Mouse (Mus musculus) myocyte (in vitro differentiated cells): ENCODE results near the gene Efna3. TPM values are rescaled to one million over a fixed set of nuclear protein-coding genes. Genes with fewer than 3 reads are reported as not detected.

ENCODE experiments used
- H3K27me3 ChIP-seq: one replicate; pipeline ENCODE4 v1.6.1; 2011; ENCODE audit not compliant: control insufficient read depth, insufficient read depth, insufficient read length
- H3K36me3 ChIP-seq: one replicate; pipeline ENCODE4 v1.6.1; 2011; ENCODE audit not compliant: control insufficient read depth, insufficient read depth
- H3K4me2 ChIP-seq: one replicate; pipeline ENCODE4 v1.6.1; 2011; ENCODE audit warnings: low read depth, control low read depth
- H3K4me3 ChIP-seq: one replicate; pipeline ENCODE4 v1.5.1; 2011; ENCODE audit warnings: mild to moderate bottlenecking, control low read depth, moderate library complexity
- H3K79me2 ChIP-seq: one replicate; pipeline ENCODE4 v1.6.1; 2011; ENCODE audit not compliant: control insufficient read depth, insufficient read depth
- H3ac ChIP-seq: one replicate; pipeline ENCODE4 v1.6.1; 2011; ENCODE audit not compliant: control insufficient read depth, insufficient read length
- CEBPB ChIP-seq: IDR thresholded peaks from 2 replicates; pipeline ENCODE4 v1.6.1; 2011; ENCODE audit warnings: mild to moderate bottlenecking, moderate library complexity; ENCODE audit not compliant: poor library complexity, insufficient read depth, severe bottlenecking
- E2F4 ChIP-seq: IDR thresholded peaks from one replicate; pipeline ENCODE4 v1.6.1; 2011; ENCODE audit warnings: mild to moderate bottlenecking, control low read depth, moderate library complexity; ENCODE audit not compliant: insufficient read depth
- MAX ChIP-seq: IDR thresholded peaks from one replicate; pipeline ENCODE4 v1.6.1; 2011; ENCODE audit warnings: low read depth, mild to moderate bottlenecking, control low read depth
- MYOD1 ChIP-seq, 3 experiments: IDR thresholded peaks; one replicate each; pipeline ENCODE4 v1.6.1; 2011; ENCODE audit warnings: control low read depth in 2 of 3, low read depth in 2 of 3, mild to moderate bottlenecking in 2 of 3, moderate library complexity in 1 of 3; ENCODE audit not compliant: insufficient read length in 2 of 3, control insufficient read depth in 1 of 3
- MYOG ChIP-seq, 3 experiments: IDR thresholded peaks; one replicate each; pipeline ENCODE4 v1.6.1; 2011; ENCODE audit warnings: control low read depth in 2 of 3, low read depth in 2 of 3, mild to moderate bottlenecking in 2 of 3; ENCODE audit not compliant: insufficient read length in 2 of 3, control insufficient read depth in 1 of 3, insufficient read depth in 1 of 3
- POLR2A ChIP-seq: IDR thresholded peaks from one replicate; pipeline ENCODE4 v1.6.1; 2011; ENCODE audit warnings: low read depth, mild to moderate bottlenecking, control low read depth, moderate library complexity; ENCODE audit not compliant: insufficient read length
- POLR2AphosphoS2 ChIP-seq: IDR thresholded peaks from one replicate; pipeline ENCODE4 v1.6.1; 2011; ENCODE audit warnings: low read depth, control low read depth; ENCODE audit not compliant: insufficient read length
- REST ChIP-seq: IDR thresholded peaks from one replicate; pipeline ENCODE4 v1.6.1; 2011; ENCODE audit warnings: mild to moderate bottlenecking, control low read depth, moderate library complexity; ENCODE audit not compliant: insufficient read depth, insufficient read length
- SRF ChIP-seq: IDR thresholded peaks from one replicate; pipeline ENCODE4 v1.6.1; 2011; ENCODE audit warnings: low read depth; ENCODE audit not compliant: control insufficient read depth, insufficient read length
- TCF12 ChIP-seq: IDR thresholded peaks from one replicate; pipeline ENCODE4 v1.6.1; 2011; ENCODE audit warnings: mild to moderate bottlenecking, control low read depth; ENCODE audit not compliant: poor library complexity, insufficient read depth, severe bottlenecking
- TCF3 ChIP-seq: IDR thresholded peaks from one replicate; pipeline ENCODE4 v1.6.1; 2011; ENCODE audit warnings: low read depth, control low read depth; ENCODE audit not compliant: insufficient read length
- USF1 ChIP-seq: IDR thresholded peaks from one replicate; pipeline ENCODE4 v1.6.1; 2011; ENCODE audit warnings: low read depth, mild to moderate bottlenecking, control low read depth, moderate library complexity
- polyA plus RNA-seq: library from polyadenylated mRNA; unstranded; fragments of >200 nt; fragmentation: generic; extraction: Trizol; gene quantifications from one replicate; pipeline ENCODE4 v1.2.1, GENCODE M21; 2012; ENCODE audit warnings: missing spikeins

The Efna3 gene
- polyA plus RNA-seq, 1 experiment: 1.8 TPM

DNA sequence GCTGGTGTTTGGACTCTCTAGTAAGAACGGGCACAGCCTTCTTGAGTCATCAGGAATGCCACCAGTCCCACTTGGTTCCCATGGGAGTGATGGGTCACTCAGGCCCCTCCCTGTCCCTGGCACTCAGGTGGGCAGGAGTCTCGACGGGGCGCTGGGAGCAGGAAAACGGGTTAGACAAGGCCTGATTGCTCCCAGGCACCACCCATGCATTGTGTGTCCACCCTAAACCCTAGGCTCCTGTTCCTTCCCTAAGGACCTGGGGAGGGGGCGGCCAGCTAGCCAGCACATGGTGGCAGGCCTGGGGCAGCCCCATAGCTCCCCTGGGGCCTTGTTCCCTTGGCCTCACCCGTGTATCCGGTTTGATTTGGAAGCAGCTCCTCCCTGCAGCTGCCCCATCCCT, 4.4 kb downstream of the Efna3 start:
- H3K36me3 ChIP-seq: no peaks in the 10 kb centered on the region
- H3K4me3 ChIP-seq: no peak overlapping the region
- no peak overlapping the region for H3K4me2 ChIP-seq
- TF ChIP-seq SRF (no peak), TCF3 (no peak), MYOG (IDR thresholded peaks at IDR 0.05; ENCODE audit: control insufficient read depth in 1 of 3, insufficient read depth in 1 of 3, insufficient read length in 2 of 3, low read depth in 2 of 3) (peak in 1 of 3 experiments; percentile 26)
- H3ac ChIP-seq: no peak overlapping the region
- H3K79me2 ChIP-seq: no peaks in the 10 kb centered on the region
- H3K27me3 ChIP-seq: peaks cover 43% of the 10 kb centered on the region

DNA sequence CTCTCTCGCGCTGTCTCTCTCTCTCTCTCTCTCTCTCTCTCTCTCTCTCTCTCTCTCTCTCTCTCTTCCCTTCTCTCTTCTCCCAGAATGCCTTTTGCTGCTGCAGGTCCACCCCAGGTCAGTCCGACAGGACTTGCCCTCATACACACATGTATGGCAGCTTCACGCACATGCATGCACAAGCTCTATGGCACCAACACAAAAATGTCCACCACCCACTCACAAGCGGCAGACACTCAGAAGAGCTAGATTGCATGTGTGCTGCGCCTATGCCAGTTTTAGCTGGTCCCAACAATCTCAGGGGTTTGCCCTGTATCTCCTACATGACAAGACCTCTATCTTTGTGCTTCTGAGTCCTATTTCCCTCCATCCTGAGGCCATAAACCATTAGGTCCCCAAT, 5.5 kb downstream of the Efna3 start:
- Histone ChIP-seq H3K36me3 (no peaks in the 10 kb centered on the region), H3K27me3 (peaks cover 33% of the 10 kb centered on the region), H3K4me2 (no peak overlapping the region), H3K4me3 (no peak overlapping the region), H3K79me2 (no peaks in the 10 kb centered on the region), H3ac (no peak overlapping the region)
- TF ChIP-seq CEBPB (no peak), TCF12 (no peak), REST (no peak), USF1 (no peak), TCF3 (no peak), POLR2AphosphoS2 (no peak), MYOG (IDR thresholded peaks at IDR 0.05; ENCODE audit: control insufficient read depth in 1 of 3, insufficient read depth in 1 of 3, insufficient read length in 2 of 3, low read depth in 2 of 3) (no peak), POLR2A (no peak), MAX (no peak), E2F4 (no peak), SRF (no peak), MYOD1 (IDR thresholded peaks at IDR 0.05; ENCODE audit: control insufficient read depth in 1 of 3, insufficient read length in 2 of 3, low read depth in 2 of 3) (no peak)

DNA sequence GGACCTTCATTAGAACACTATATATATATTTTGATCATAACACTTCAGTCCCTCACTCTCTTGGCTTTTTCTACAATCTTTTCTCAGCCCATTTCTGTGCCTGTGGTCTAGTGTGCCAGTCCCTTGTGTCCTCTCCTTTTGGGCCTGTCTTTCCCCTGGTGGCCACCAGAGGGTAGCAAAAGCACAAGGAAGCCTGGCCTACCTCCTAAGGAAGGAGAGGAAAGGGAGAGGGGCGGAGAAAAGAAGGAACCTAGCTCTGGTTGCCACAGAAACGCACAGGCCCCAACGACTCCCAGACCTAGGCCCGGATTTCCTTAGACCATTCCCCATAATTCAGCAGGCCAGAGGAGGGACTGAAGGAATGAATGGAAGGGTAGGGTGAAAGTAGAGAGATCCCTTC, 5.9 kb downstream of the Efna3 start:
- Histone ChIP-seq H3K4me2 (peak overlapping the region; percentile 74), H3ac (no peak overlapping the region), H3K4me3 (no peak overlapping the region), H3K79me2 (no peaks in the 10 kb centered on the region), H3K27me3 (peaks cover 29% of the 10 kb centered on the region), H3K36me3 (no peaks in the 10 kb centered on the region)
- TF ChIP-seq MAX: no peak
- TF ChIP-seq REST: no peak
- TF ChIP-seq POLR2AphosphoS2: no peak
- TF ChIP-seq TCF12: no peak
- no peak for TF ChIP-seq MYOG (IDR thresholded peaks at IDR 0.05; ENCODE audit: control insufficient read depth in 1 of 3, insufficient read depth in 1 of 3, insufficient read length in 2 of 3, low read depth in 2 of 3)
- no peak for TF ChIP-seq SRF
- no peak for TF ChIP-seq USF1
- no peak for TF ChIP-seq E2F4
- no peak for TF ChIP-seq POLR2A
- TF ChIP-seq CEBPB: no peak
- TF ChIP-seq TCF3: no peak
- TF ChIP-seq MYOD1 (IDR thresholded peaks at IDR 0.05; ENCODE audit: control insufficient read depth in 1 of 3, insufficient read length in 2 of 3, low read depth in 2 of 3): no peak

DNA sequence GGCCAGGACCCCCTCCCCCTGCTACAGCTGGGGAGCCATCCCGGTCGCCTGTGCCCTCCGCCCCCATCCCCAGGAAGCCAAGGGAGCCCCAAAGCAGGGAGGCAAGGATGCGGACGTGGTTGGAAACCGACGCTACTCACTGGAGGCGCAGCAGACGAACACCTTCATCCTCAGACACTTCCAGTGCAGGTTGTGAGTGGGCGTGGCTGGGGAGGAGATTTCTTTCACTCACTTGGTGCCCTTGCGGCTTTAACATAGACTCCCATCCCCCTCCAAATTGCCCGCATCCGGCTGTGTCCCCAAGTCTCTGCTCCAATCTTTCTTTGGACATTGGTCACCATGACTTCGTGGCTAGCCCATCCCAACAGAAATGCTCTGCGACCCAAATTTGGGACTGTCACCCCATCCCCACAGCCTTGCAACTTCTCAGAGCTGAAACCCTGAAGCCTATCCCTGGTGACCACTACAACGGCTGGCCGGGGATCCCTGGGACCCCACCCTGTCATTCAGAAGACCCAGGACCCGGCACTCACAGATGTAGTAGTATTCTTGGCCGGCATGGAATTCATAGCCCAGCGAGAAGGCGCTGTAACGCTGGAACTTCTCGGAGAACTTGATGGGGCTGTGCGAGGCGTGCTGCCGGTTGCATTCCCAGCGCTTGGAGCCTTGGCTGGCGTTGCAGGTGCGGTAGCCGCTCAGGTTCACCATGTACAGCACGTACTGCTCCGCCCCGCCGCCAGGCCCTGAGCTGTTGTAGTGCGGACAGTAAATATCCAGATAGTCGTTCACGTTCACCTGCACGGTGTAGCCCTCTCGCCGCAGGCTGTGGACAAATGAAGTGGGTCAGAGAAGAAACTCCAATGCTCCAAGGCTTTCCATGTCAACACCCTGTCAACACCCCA, 6.6 kb downstream of the Efna3 start:
- Histone ChIP-seq H3K4me3 (no peak overlapping the region), H3ac (no peak overlapping the region), H3K27me3 (peaks cover 23% of the 10 kb centered on the region), H3K79me2 (no peaks in the 10 kb centered on the region), H3K4me2 (peak overlapping the region; percentile 74), H3K36me3 (no peaks in the 10 kb centered on the region)
- TF ChIP-seq REST (no peak), TCF3 (no peak), MYOD1 (IDR thresholded peaks at IDR 0.05; ENCODE audit: control insufficient read depth in 1 of 3, insufficient read length in 2 of 3, low read depth in 2 of 3) (no peak), CEBPB (no peak), MAX (no peak), POLR2A (no peak), TCF12 (no peak), SRF (no peak), E2F4 (no peak), MYOG (IDR thresholded peaks at IDR 0.05; ENCODE audit: control insufficient read depth in 1 of 3, insufficient read depth in 1 of 3, insufficient read length in 2 of 3, low read depth in 2 of 3) (no peak), USF1 (no peak)
